Mouse (Mus musculus) telencephalon, adult 2 months (tissue): Measurements from ENCODE around the gene Olfr545.

Experiments used
- DNase-seq: peaks from one replicate; pipeline ENCODE4 v3.0.0-alpha.2; 2011; ENCODE audit warnings: low read depth, low spot score

Olfr545 gene

GRCm38 (mm10) chr7:102479368-102480078 is 19.9 kb downstream of the Olfr545 start:
- no peak for DNase-seq

DNA sequence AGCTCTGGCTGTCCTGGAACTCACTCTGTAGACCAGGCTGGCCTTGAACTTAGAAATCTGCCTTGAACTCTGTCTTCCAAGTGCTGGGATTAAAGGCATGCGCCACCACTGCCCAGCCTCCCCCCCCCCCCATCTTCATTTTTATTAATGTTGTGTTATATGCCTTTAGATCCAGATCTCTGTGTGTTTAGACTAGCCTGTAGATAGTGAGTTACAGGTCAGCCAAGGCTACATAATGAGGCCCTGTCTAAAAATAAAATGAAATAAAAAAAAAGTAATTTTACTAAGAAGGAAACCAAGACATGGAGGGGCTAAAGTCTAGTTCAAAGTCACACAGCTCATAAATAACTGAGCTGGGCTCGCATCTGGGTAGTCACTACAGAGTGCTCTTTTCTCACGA is 20.4 kb downstream of the Olfr545 start:
- DNase-seq: no peak

GRCm38 (mm10) chr7:102478425-102478824 is 20.9 kb downstream of the Olfr545 start:
- DNase-seq: no peak

GRCm38 (mm10) chr7:102477377-102477776 is 22.0 kb downstream of the Olfr545 start:
- DNase-seq: no peak

GRCm38 (mm10) chr7:102476601-102477000 is 22.8 kb downstream of the Olfr545 start:
- no peak for DNase-seq

DNA sequence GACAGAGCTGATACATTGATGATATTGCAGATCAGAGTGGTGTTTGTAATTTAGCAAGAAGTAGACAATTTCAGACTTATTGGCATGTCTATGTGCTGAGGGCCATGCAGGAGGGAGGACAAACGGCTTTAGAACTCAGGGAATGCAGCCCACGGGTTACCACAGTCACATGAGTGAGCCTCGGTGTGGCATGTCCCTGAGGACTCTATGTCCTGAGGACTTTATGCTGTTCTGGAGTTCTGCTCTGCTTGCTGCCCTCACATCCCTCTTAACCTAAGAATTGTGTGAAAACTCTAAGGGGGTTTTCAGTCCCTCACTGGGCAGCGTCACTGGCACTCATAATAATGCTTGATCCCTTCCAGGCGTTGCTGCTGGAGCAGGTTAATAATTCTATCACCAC is 26.7 kb downstream of the Olfr545 start:
- no peak for DNase-seq

GRCm38 (mm10) chr7:102467566-102467965 is 31.8 kb downstream of the Olfr545 start:
- DNase-seq: no peak

- DNase-seq: no peak
Measured at GRCm38 (mm10) chr7:102458618-102459380, 40.6 kb downstream of the Olfr545 start.

- DNase-seq: no peak
Measured at GRCm38 (mm10) chr7:102446438-102446837, 52.9 kb downstream of the Olfr545 start.

DNA sequence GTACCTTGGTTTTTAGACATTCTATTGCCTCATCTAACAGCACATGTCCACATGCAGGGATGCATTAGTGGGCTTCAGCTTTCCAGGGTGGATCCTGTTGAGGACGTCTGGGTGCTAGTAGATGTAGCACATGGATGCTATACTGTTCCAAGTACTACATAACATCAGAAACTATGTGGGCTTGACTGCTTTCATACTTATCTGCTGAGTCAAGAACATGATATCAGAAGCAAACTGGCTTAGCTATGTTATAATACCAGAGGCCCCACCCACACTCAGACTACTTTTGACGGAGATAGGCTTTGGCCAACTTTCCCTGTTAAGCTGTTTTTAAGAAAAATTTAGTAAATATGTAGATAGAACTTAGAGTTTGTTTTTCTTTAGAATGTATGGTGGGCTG is 55.1 kb downstream of the Olfr545 start:
- no peak for DNase-seq

DNA sequence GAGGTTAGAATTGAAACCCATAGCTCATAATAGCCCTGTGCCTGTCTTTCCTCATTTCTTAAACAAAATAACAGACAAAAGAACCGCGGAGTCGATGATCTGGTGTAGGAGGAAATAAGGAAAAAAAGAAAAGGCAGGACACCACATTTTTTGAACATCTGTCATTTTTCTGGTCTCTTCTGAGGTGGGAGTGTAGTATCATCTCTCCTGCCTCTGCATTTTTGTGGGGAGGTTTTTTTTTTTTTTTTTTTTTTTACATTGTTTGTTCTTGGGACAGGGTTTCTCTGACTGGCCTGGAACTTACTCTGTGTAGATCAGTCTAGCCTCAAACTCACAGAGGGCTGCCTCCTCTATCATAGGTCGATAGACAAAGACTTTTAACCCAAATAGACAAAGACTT is 56.9 kb downstream of the Olfr545 start:
- DNase-seq: no peak

- peak; percentile 98 for DNase-seq
Measured at GRCm38 (mm10) chr7:102441657-102442391, 57.5 kb downstream of the Olfr545 start, which contains the start of gene Rrm1. Rrm1 (plus strand) TSS chr7:102441695.
